Mouse (Mus musculus) liver, adult 2 months (tissue): Measurements from ENCODE around the gene Cactin. TPM values are rescaled to one million over a fixed set of nuclear protein-coding genes. Genes with fewer than 3 reads are reported as not detected.

Experiments used
- DNase-seq: peaks from one replicate; pipeline ENCODE4 v3.0.0-alpha.2; 2011; ENCODE audit warnings: low read depth, low spot score; ENCODE audit errors: extremely low read depth
- H3K27ac ChIP-seq: fragments of 200-500 bp; replicated peaks from 2 replicates; pipeline ENCODE4 v1.5.1; 2012; ENCODE audit warnings: low read depth, mild to moderate bottlenecking, control low read depth, inconsistent platforms, low read length; ENCODE audit not compliant: insufficient read depth
- H3K27me3 ChIP-seq: fragments of 200-500 bp; 2 replicates; pipeline ENCODE4 v1.6.1; 2012; ENCODE audit warnings: mild to moderate bottlenecking, moderate library complexity, low read length, inconsistent platforms; ENCODE audit not compliant: control insufficient read depth, insufficient read depth
- H3K36me3 ChIP-seq: fragments of 200-500 bp; 2 replicates; pipeline ENCODE4 v1.6.1; 2012; ENCODE audit warnings: low read length, inconsistent platforms; ENCODE audit not compliant: control insufficient read depth, insufficient read depth
- H3K4me1 ChIP-seq: fragments of 200-500 bp; 2 replicates; pipeline ENCODE4 v1.6.1; 2011; ENCODE audit warnings: low read length; ENCODE audit not compliant: control insufficient read depth, insufficient read depth
- H3K4me3 ChIP-seq: fragments of 200-500 bp; 2 replicates; pipeline ENCODE4 v1.5.1; 2011; ENCODE audit warnings: low read depth, mild to moderate bottlenecking, control low read depth, low read length, moderate library complexity; ENCODE audit not compliant: insufficient read depth
- H3K79me2 ChIP-seq: fragments of 200-500 bp; 2 replicates; pipeline ENCODE4 v1.6.1; 2012; ENCODE audit warnings: inconsistent platforms, mild to moderate bottlenecking, low read length, moderate library complexity; ENCODE audit not compliant: control insufficient read depth, insufficient read depth
- H3K9ac ChIP-seq: fragments of 200-500 bp; 2 replicates; pipeline ENCODE4 v1.6.1; 2012; ENCODE audit warnings: low read depth, mild to moderate bottlenecking, control low read depth, inconsistent platforms, low read length
- CTCF ChIP-seq: fragments of 200-500 bp; IDR thresholded peaks from 2 replicates; pipeline ENCODE4 v1.5.1; 2011; ENCODE audit warnings: low read depth, low read length, control low read depth
- POLR2A ChIP-seq: fragments of 200-500 bp; IDR thresholded peaks from 2 replicates; pipeline ENCODE4 v1.6.1; 2011; ENCODE audit warnings: low read length, control low read depth; ENCODE audit not compliant: insufficient read depth; ENCODE audit errors: extremely low read depth
- WGBS: fragments of 180-500 bp; shearing (Covaris S2); methylation state at CpG from one replicate; pipeline ENCODE4 v1.1.7; 2018; 5-methylcytosine and 5-hydroxymethylcytosine counted together
- polyA plus RNA-seq: library from polyadenylated mRNA; depleted of rRNA; stranded (reverse); fragments of >200 nt; gene quantifications from 2 replicates; pipeline ENCODE4 v1.2.3, GENCODE M21; 2012
- total RNA-seq: library from RNA; depleted of rRNA; stranded (reverse); fragments of >200 nt; gene quantifications from 2 replicates; pipeline ENCODE4 v1.2.3, GENCODE M21; 2014

Gene Cactin
- total and polyA plus RNA-seq, 2 experiments, result 5.0 to 14.1 TPM

GRCm38 (mm10) chr10:81363436-81364346 is 42.8 kb downstream of the Cactin start:
- no peak overlapping the region for H3K27ac ChIP-seq
- no peaks in the 10 kb centered on the region for H3K36me3 ChIP-seq
- H3K27me3 ChIP-seq, result no peaks in the 10 kb centered on the region
- TF ChIP-seq POLR2A (no peak), CTCF (no peak)
- no peaks in the 10 kb centered on the region for H3K79me2 ChIP-seq
- H3K4me1 ChIP-seq, result peaks cover 3% of the 10 kb centered on the region; the same call in 1 of the 2 replicates
- no peak for DNase-seq
- H3K9ac ChIP-seq, result no peak overlapping the region
- no peak overlapping the region for H3K4me3 ChIP-seq
- WGBS, result 76% methylated on average over 54 of the region's 54 CpGs

DNA sequence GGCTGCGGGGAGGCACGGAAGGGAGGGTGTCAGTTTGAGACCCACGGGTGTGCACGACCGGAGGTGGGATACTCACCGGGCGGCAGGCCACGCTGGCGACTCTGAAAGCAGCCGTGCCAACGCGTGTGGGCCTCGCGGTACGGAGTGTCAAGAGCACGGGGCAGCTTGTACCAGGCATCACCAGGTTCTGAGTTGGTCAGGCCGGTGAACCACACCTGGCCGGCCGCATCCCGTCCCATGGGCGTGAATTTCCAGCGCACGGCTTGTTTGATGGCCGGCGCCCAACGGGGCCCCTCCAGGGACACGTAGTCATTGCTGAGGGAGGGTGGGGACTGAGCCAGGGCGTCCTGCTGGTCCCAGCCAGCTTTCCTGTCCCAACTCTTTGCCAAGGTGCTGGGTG is 43.8 kb downstream of the Cactin start:
- H3K27me3 ChIP-seq, result no peaks in the 10 kb centered on the region
- TF ChIP-seq POLR2A, result no peak
- no peak for TF ChIP-seq CTCF
- no peaks in the 10 kb centered on the region for H3K4me1 ChIP-seq
- DNase-seq, result no peak
- no peak overlapping the region for H3K4me3 ChIP-seq
- no peaks in the 10 kb centered on the region; the same call in 1 of the 2 replicates for H3K36me3 ChIP-seq
- 53% methylated on average over 28 of the region's 28 CpGs for WGBS
- H3K9ac ChIP-seq, result no peak overlapping the region
- no peak overlapping the region for H3K27ac ChIP-seq
- no peaks in the 10 kb centered on the region for H3K79me2 ChIP-seq

DNA sequence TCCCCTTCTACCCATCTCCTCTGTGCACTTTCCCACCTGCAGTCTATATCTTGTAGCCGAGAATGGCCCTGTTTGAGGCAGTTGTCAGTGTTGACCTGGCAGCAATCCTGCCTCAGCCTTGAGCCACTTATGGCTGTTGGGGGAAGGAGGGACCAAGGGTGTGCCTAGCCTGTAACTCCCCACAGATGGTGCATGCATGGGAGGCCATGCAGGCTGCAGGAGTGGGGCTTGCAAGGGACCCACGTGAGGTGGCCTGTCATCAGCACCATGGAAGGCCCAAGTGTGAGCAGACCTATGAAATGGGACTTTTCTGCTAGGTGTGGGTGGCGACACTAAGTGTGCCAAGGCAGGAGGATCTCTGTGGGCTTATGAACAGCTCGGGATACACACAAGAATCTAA is 44.2 kb downstream of the Cactin start:
- no peaks in the 10 kb centered on the region for H3K27me3 ChIP-seq
- H3K79me2 ChIP-seq, result no peaks in the 10 kb centered on the region
- TF ChIP-seq POLR2A (no peak), CTCF (no peak)
- no peak overlapping the region for H3K27ac ChIP-seq
- H3K4me3 ChIP-seq, result no peak overlapping the region
- no peak for DNase-seq
- no peaks in the 10 kb centered on the region; the same call in 1 of the 2 replicates for H3K36me3 ChIP-seq
- H3K9ac ChIP-seq, result no peak overlapping the region
- no peaks in the 10 kb centered on the region for H3K4me1 ChIP-seq
- WGBS, result 58% methylated on average over 4 of the region's 4 CpGs

GRCm38 (mm10) chr10:81365672-81366476 is 45.0 kb downstream of the Cactin start, which contains the start of gene 4930404N11Rik:
4930404N11Rik (minus strand) TSS chr10:81365816.
- no peak for TF ChIP-seq POLR2A
- TF ChIP-seq CTCF, result no peak
- H3K4me3 ChIP-seq, result no peak within 1 kb of the TSS
- H3K27ac ChIP-seq, result no peak within 1 kb of the TSS
- 55% methylated on average over 12 of the region's 12 CpGs for WGBS
- DNase-seq, result no peak
- H3K4me1 ChIP-seq, result no peaks in the 10 kb centered on the region
- no peak within 1 kb of the TSS for H3K9ac ChIP-seq
- no peaks in the 10 kb centered on the region for H3K79me2 ChIP-seq
- H3K36me3 ChIP-seq, result no peaks in the 10 kb centered on the region; the same call in 1 of the 2 replicates
- H3K27me3 ChIP-seq, result no peaks in the 10 kb centered on the region

DNA sequence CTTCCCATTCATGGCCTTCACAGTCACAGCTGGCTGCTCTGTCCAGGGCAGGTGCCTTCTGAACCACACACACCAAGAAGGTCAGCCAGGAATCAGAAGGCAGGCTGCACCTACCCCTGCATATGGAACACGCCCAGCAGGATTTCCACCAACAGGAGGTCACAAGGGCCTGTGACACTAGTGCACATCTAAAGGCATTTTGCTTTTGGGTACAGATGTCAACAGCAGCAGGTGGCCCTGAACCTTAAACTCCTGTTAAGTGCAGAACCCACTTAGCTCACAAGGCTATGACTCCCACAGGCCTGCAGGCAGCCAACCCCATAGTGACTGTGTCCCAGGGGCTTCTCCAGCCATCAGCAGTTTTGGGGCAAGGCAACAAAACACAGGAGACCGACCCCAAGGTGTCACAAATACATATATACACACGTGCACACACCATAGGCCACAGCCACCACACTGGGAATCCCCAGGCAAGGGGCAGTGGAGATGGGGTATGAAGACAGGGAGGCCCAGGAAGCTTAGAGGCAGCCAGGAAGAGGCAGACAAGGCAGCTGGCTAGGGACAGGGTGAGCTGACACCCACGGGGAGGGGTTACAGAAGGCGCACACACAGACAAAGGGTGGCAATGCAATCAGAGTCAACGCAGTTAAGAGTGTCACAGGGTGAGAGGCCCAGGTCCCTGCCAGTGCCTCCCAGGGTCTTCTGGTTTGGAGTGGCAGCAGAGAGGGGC is 45.7 kb downstream of the Cactin start:
- no peak overlapping the region for H3K9ac ChIP-seq
- no peak for DNase-seq
- WGBS, result 73% methylated on average over 6 of the region's 6 CpGs
- no peaks in the 10 kb centered on the region for H3K27me3 ChIP-seq
- H3K36me3 ChIP-seq, result no peaks in the 10 kb centered on the region; the same call in 1 of the 2 replicates
- TF ChIP-seq CTCF (no peak), POLR2A (no peak)
- no peak overlapping the region for H3K27ac ChIP-seq
- no peaks in the 10 kb centered on the region for H3K79me2 ChIP-seq
- no peak overlapping the region for H3K4me3 ChIP-seq
- no peaks in the 10 kb centered on the region for H3K4me1 ChIP-seq
